Mouse (Mus musculus) intestine, embryonic 16.5 days (tissue): ENCODE measurements around the gene Tcf21. TPM values are rescaled to one million over a fixed set of nuclear protein-coding genes. Genes with fewer than 3 reads are reported as not detected.

ENCODE experiments used
- ATAC-seq: fragments of 200-750 bp; cut with Nextera tagmentation; 2 replicates; pipeline ENCODE4 v1.8.0; 2017; ENCODE audit warnings: moderate TSS enrichment, moderate library complexity
- H3K27ac ChIP-seq: fragments of 300-500 bp; sonication (generic); 2 replicates; pipeline ENCODE4 v1.5.1; 2014; ENCODE audit warnings: mild to moderate bottlenecking, low read length
- H3K27me3 ChIP-seq: fragments of 300-500 bp; sonication (generic); replicated peaks from 2 replicates; pipeline ENCODE4 v1.6.1; 2014; ENCODE audit warnings: low read length, control low read depth, mixed read lengths; ENCODE audit not compliant: control insufficient read depth, insufficient read depth
- H3K36me3 ChIP-seq: fragments of 300-500 bp; sonication (generic); 2 replicates; pipeline ENCODE4 v1.6.1; 2014; ENCODE audit warnings: low read length, control low read depth; ENCODE audit not compliant: control insufficient read depth, insufficient read depth
- H3K4me1 ChIP-seq: fragments of 300-500 bp; sonication (generic); 2 replicates; pipeline ENCODE4 v1.6.1; 2014; ENCODE audit warnings: low read length, control low read depth, mixed read lengths; ENCODE audit not compliant: control insufficient read depth, insufficient read depth
- H3K4me2 ChIP-seq: fragments of 300-500 bp; sonication (generic); 2 replicates; pipeline ENCODE4 v1.6.1; 2014; ENCODE audit warnings: low read depth, low read length, control low read depth
- H3K4me3 ChIP-seq: fragments of 300-500 bp; sonication (generic); 2 replicates; pipeline ENCODE4 v1.5.1; 2014; ENCODE audit warnings: mild to moderate bottlenecking, low read length
- H3K9ac ChIP-seq: fragments of 300-500 bp; sonication (generic); 2 replicates; pipeline ENCODE4 v1.6.1; 2014; ENCODE audit warnings: low read depth, low read length
- H3K9me3 ChIP-seq: fragments of 300-500 bp; sonication (generic); 2 replicates; pipeline ENCODE4 v1.6.1; 2016; ENCODE audit warnings: low read length, control low read depth; ENCODE audit not compliant: control insufficient read depth
- WGBS: fragments of 180-500 bp; shearing (Covaris S2); extraction: QIAGEN DNeasy Blood & Tissue Kit; methylation state at CpG from one replicate; pipeline ENCODE4 v1.1.7; 2014; 5-methylcytosine and 5-hydroxymethylcytosine counted together
- polyA plus RNA-seq: library from polyadenylated mRNA; unstranded; fragments of >200 nt; fragmentation: Nextera tagmentation; extraction: Ambion mirVana; gene quantifications from 2 replicates; pipeline ENCODE4 v1.2.1, GENCODE M21; 2015

Gene Tcf21
- polyA plus RNA-seq, 1 experiment from 2014 or later, result 145 TPM

DNA sequence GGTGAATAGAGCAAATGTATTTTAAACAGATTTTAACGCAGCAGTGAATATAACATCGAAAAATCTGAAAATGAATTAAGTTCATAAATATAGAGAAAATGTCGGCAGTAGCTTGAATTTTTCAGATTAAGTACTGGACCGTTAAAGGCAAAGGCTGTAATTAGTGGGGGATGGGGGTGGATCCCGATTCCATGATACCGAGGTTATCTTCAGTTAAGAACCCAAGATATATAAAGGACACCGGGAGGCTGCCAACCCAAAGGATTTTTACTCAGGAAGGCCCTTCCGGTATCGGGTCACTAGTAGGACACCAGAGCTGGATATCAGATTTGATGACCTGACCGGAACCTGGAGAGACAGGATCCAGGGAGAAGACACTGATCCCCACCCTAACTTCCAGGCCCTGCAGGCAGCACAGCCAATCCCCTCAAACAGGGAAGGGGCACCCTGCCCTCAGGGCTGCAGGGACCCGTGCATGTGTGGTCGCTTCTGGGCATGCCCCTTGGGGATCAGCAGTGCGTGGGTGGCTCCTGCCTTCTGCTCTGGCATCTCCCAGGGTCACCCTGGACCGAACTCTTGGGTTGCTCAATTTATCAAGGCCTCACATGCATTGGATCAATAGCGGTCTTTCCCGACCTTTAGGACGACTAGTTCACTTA is 22.9 kb upstream of the Tcf21 start:
- no peaks in the 10 kb centered on the region for H3K36me3 ChIP-seq
- peaks cover 12% of the 10 kb centered on the region; the same call in 1 of the 2 replicates for H3K27me3 ChIP-seq
- no peak overlapping the region; the same call in 1 of the 2 replicates for H3K9ac ChIP-seq
- no peak overlapping the region for H3K27ac ChIP-seq
- ATAC-seq, result no peak
- WGBS, result 22% methylated on average over 17 of the region's 17 CpGs
- H3K4me2 ChIP-seq, result no peak overlapping the region
- no peaks in the 10 kb centered on the region for H3K9me3 ChIP-seq
- H3K4me3 ChIP-seq, result no peak overlapping the region
- H3K4me1 ChIP-seq, result peaks cover 14% of the 10 kb centered on the region; the same call in 1 of the 2 replicates

- Histone ChIP-seq H3K4me2 (no peak overlapping the region), H3K27me3 (peaks cover 12% of the 10 kb centered on the region; the same call in 1 of the 2 replicates), H3K9ac (no peak overlapping the region), H3K4me1 (peaks cover 14% of the 10 kb centered on the region; the same call in 1 of the 2 replicates), H3K36me3 (no peaks in the 10 kb centered on the region), H3K9me3 (no peaks in the 10 kb centered on the region), H3K4me3 (no peak overlapping the region), H3K27ac (no peak overlapping the region)
- no peak for ATAC-seq
- 22% methylated on average over 4 of the region's 4 CpGs for WGBS
Measured at GRCm38 (mm10) chr10:22842113-22842512, 22.1 kb upstream of the Tcf21 start.

DNA sequence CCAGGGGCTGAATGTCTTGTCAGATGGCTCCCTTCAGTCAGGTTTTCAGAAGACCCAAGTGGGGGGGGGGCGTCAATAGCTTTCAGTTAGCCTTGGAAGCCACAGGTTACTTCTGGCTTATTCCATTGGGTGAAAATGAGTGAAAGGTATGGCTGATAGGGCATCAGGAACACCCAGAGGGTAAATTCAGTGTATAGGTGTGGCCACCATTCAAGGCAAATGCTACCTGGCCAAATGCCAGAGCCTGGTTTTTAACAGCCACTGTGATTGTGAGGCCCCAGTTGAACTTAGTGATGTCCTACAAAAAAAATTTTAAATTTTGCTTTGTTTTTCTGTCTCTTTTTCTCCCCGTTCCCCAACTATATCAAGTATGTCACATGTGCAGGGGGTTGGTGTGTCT is 6.3 kb upstream of the Tcf21 start:
- H3K27ac ChIP-seq, result no peak overlapping the region
- no peaks in the 10 kb centered on the region for H3K9me3 ChIP-seq
- no peak overlapping the region for H3K4me3 ChIP-seq
- 71% methylated on average over 2 of the region's 2 CpGs for WGBS
- no peak for ATAC-seq
- H3K4me2 ChIP-seq, result no peak overlapping the region
- H3K9ac ChIP-seq, result no peak overlapping the region
- H3K27me3 ChIP-seq, result no peaks in the 10 kb centered on the region
- no peaks in the 10 kb centered on the region for H3K36me3 ChIP-seq
- H3K4me1 ChIP-seq, result peaks cover 3% of the 10 kb centered on the region; the same call in 1 of the 2 replicates

- peak overlapping the region; percentile 13; the same call in 1 of the 2 replicates for H3K4me2 ChIP-seq
- no peaks in the 10 kb centered on the region for H3K36me3 ChIP-seq
- 0 out of 2 replicates have a peak overlapping the region, but pooled peaks have one; percentile 5 for H3K4me3 ChIP-seq
- H3K4me1 ChIP-seq, result peaks cover 5% of the 10 kb centered on the region; the same call in 1 of the 2 replicates
- H3K27ac ChIP-seq, result peak overlapping the region; percentile 42; the same call in 1 of the 2 replicates
- no peak overlapping the region for H3K9ac ChIP-seq
- no peaks in the 10 kb centered on the region for H3K9me3 ChIP-seq
- ATAC-seq, result no peak
- 12% methylated on average over 6 of the region's 6 CpGs for WGBS
- H3K27me3 ChIP-seq, result peaks cover 16% of the 10 kb centered on the region; the same call in 1 of the 2 replicates
Measured at GRCm38 (mm10) chr10:22822896-22823295, 2.9 kb upstream of the Tcf21 start.

DNA sequence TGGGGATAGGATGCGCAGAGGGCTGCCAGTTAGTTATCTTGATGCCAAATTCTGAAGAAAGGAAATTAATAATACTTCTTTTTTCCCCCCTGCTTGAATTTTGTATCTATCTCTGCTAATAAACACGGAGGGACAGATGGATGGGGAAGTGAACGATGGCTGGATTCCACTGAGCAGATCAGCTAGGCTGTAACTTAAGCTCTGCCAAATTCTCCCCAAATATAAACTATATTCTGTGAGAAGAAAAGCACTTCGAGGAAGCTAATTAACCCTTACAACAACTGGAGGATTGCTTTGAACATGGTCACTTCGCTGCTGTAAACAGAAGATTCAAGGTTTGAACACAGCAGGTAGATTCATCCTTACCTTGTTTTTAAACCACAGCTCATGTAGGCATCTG is 2.5 kb upstream of the Tcf21 start:
- Histone ChIP-seq H3K9me3 (no peaks in the 10 kb centered on the region), H3K27me3 (peaks cover 16% of the 10 kb centered on the region; the same call in 1 of the 2 replicates), H3K9ac (no peak overlapping the region), H3K36me3 (no peaks in the 10 kb centered on the region), H3K4me3 (0 out of 2 replicates have a peak overlapping the region, but pooled peaks have one; percentile 5), H3K4me2 (peak overlapping the region; percentile 13; the same call in 1 of the 2 replicates), H3K27ac (peak overlapping the region; percentile 42; the same call in 1 of the 2 replicates), H3K4me1 (peaks cover 5% of the 10 kb centered on the region; the same call in 1 of the 2 replicates)
- ATAC-seq, result peak; percentile 29; the same call in 1 of the 2 replicates
- 7% methylated on average over 5 of the region's 5 CpGs for WGBS

DNA sequence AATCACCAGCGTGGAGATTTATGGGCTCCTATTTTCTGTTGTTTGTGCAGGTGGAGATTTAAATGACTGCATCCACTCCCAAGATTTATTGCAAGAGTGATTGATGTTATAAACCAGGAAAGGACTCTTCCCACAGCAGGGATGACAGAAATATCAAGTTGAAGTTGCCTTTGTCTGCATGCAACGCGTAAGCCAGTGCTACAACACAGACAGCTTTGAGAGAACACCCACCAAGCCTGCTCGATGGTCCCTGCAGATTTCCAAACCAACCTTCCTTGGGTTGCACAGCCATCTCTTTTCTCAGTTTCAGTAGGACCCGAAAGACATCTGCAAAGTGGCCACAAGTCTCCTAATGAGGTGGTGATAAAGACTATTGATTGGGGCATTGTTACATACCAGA is 1.7 kb upstream of the Tcf21 start:
- H3K4me3 ChIP-seq, result no peak overlapping the region

DNA sequence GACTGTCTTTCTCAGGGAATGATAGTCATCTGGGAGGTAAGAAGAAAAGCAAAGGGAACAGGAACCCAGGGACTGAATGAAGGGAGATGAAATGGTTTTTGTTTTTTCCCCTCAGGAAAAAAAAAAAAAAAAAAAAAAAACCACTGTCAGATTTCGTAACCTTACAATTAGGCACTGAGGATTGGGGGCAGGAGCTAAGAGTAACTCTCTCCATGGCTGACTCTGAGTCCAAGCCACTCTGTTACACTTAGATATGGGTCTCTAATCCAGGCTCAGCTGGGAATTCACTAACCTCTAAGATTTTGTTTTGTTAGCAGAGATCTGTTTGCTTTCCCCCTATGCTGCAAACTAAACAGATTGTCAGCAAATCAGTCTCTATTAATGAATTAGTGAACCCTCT is 1.3 kb upstream of the Tcf21 start:
- Histone ChIP-seq H3K4me2 (peak overlapping the region; percentile 41), H3K9me3 (no peaks in the 10 kb centered on the region), H3K27me3 (peaks cover 16% of the 10 kb centered on the region; the same call in 1 of the 2 replicates), H3K4me3 (no peak overlapping the region), H3K27ac (no peak overlapping the region), H3K9ac (no peak overlapping the region), H3K36me3 (no peaks in the 10 kb centered on the region), H3K4me1 (peaks cover 5% of the 10 kb centered on the region; the same call in 1 of the 2 replicates)
- WGBS, result 36% methylated on average over 1 of the region's 1 CpGs
- 0 out of 2 replicates have a peak, but pooled peaks have one; percentile 12 for ATAC-seq

More for the DNA sequence above, 1.7 kb upstream of the Tcf21 start:
- peak; percentile 38 for ATAC-seq
- Histone ChIP-seq H3K27me3 (peaks cover 16% of the 10 kb centered on the region; the same call in 1 of the 2 replicates), H3K9me3 (no peaks in the 10 kb centered on the region), H3K4me1 (peaks cover 5% of the 10 kb centered on the region; the same call in 1 of the 2 replicates), H3K4me2 (peak overlapping the region; percentile 4; the same call in 1 of the 2 replicates), H3K36me3 (no peaks in the 10 kb centered on the region), H3K27ac (peak overlapping the region; percentile 28), H3K9ac (no peak overlapping the region)
- WGBS, result 7% methylated on average over 5 of the region's 5 CpGs

DNA sequence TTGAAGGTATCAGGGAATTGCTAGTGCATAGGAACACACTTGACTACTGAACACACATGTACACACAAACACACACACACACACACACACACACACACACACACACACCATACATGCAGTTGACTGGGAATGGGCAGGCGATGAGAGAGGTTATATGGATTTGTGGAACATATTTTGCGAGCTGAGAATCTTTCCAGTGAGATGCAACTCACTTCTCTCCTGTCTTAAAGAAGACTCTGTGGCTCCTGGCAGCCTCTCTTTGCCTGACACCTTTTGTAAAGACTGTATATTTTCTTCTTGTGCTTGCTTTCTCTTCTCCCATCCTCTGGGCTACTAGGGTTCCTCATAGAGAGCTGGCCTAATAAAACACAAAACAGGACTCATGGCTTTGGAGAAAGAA is 867 bp upstream of the Tcf21 start:
- Histone ChIP-seq H3K27ac (peak overlapping the region; percentile 95; the same call in 1 of the 2 replicates), H3K36me3 (no peaks in the 10 kb centered on the region), H3K4me1 (peaks cover 5% of the 10 kb centered on the region; the same call in 1 of the 2 replicates), H3K4me2 (peak overlapping the region; percentile 41), H3K9ac (peak overlapping the region; percentile 12; the same call in 1 of the 2 replicates), H3K9me3 (no peaks in the 10 kb centered on the region), H3K27me3 (peaks cover 16% of the 10 kb centered on the region; the same call in 1 of the 2 replicates), H3K4me3 (no peak overlapping the region)
- no peak for ATAC-seq
- 43% methylated on average over 2 of the region's 2 CpGs for WGBS

DNA sequence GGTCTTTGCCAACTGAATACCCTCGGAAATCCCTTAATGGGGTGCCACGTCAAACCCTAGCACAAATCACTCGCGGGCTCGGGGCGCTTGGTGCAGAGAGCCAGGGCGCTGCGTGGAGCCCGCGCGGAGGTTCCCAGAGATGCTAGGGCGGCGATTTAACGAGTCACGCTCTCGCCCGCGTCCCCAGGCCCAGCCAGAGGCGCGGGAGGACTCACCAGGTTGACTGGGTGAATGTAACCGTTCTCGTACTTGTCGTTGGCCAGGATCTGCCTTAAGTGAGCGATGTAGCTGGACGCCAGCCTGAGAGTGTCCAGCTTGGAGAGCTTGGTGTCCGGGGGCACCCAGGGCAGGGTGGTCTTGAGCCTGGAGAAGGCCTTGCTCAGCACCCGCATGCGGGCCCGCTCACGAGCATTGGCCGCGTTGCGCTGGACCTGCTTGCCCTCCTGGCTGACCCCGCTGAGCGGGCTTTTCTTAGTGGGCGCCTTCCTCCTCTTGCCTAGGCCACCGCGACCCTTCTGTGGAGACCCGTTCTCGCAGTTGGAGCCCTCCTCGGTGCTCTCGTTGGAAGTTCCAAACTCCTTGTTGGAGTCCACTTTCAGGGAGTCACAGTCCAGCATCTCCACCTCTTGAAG is 619 bp downstream of the Tcf21 start:
- peak overlapping the region; percentile 95 for H3K27ac ChIP-seq
- H3K27me3 ChIP-seq, result peaks cover 19% of the 10 kb centered on the region; the same call in 1 of the 2 replicates
- H3K4me3 ChIP-seq, result peak overlapping the region; percentile 66
- no peaks in the 10 kb centered on the region for H3K36me3 ChIP-seq
- 1% methylated on average over 42 of the region's 42 CpGs for WGBS
- peak overlapping the region; percentile 88 for H3K9ac ChIP-seq
- H3K9me3 ChIP-seq, result no peaks in the 10 kb centered on the region
- ATAC-seq, result peak; percentile 8; the same call in 1 of the 2 replicates
- peak overlapping the region; percentile 26 for H3K4me2 ChIP-seq
- H3K4me1 ChIP-seq, result peaks cover 5% of the 10 kb centered on the region; the same call in 1 of the 2 replicates
